Mouse (Mus musculus) testis, adult 2 months (tissue): ENCODE results near the gene Hist1h2ae.

ENCODE experiments used
- CTCF ChIP-seq: fragments of 200-500 bp; IDR thresholded peaks from 2 replicates; pipeline ENCODE4 v1.5.1; 2012; ENCODE audit warnings: low read depth, mild to moderate bottlenecking, inconsistent platforms, low read length, moderate library complexity; ENCODE audit not compliant: control insufficient read depth, insufficient read depth, insufficient replicate concordance
- POLR2A ChIP-seq: fragments of 200-500 bp; IDR thresholded peaks from 2 replicates; pipeline ENCODE4 v1.6.1; 2012; ENCODE audit warnings: low read depth, mild to moderate bottlenecking, inconsistent platforms, low read length, moderate library complexity; ENCODE audit not compliant: control insufficient read depth

- TF ChIP-seq POLR2A (no peak), CTCF (no peak)
These were observed 12.5 kb upstream of the Hist1h2ae start for GRCm38 (mm10) chr13:23583387-23584068.
